Mouse (Mus musculus) embryonic facial prominence, embryonic 13.5 days (tissue): ENCODE results near the gene Rasal1. TPM values are rescaled to one million over a fixed set of nuclear protein-coding genes. Genes with fewer than 3 reads are reported as not detected.
A peak's percentile ranks its signal among the peaks of the same experiment; 100 is the strongest.

ENCODE experiments used
- ATAC-seq: fragments of 200-750 bp; cut with Nextera tagmentation; 2 replicates; pipeline ENCODE4 v1.8.0; 2017; ENCODE audit warnings: low read depth; ENCODE audit not compliant: insufficient number of reproducible peaks, insufficient read depth, low FRiP score, low TSS enrichment
- H3K27ac ChIP-seq: fragments of 300-500 bp; sonication (generic); 2 replicates; pipeline ENCODE4 v1.5.1; 2015; ENCODE audit warnings: moderate library complexity, mild to moderate bottlenecking, inconsistent platforms
- H3K27me3 ChIP-seq: fragments of 300-500 bp; sonication (generic); 2 replicates; pipeline ENCODE4 v1.6.1; 2015; ENCODE audit warnings: mild to moderate bottlenecking, inconsistent platforms
- H3K36me3 ChIP-seq: fragments of 300-500 bp; sonication (generic); 2 replicates; pipeline ENCODE4 v1.6.1; 2015; ENCODE audit warnings: mild to moderate bottlenecking, inconsistent platforms
- H3K4me1 ChIP-seq: fragments of 300-500 bp; sonication (generic); 2 replicates; pipeline ENCODE4 v1.6.1; 2015; ENCODE audit warnings: inconsistent platforms
- H3K4me2 ChIP-seq: fragments of 300-500 bp; sonication (generic); 2 replicates; pipeline ENCODE4 v1.6.1; 2015; ENCODE audit warnings: moderate library complexity, mild to moderate bottlenecking, inconsistent platforms
- H3K4me3 ChIP-seq: fragments of 300-500 bp; sonication (generic); 2 replicates; pipeline ENCODE4 v1.5.1; 2015; ENCODE audit warnings: mild to moderate bottlenecking, inconsistent platforms
- H3K9ac ChIP-seq: fragments of 300-500 bp; sonication (generic); 2 replicates; pipeline ENCODE4 v1.6.1; 2015; ENCODE audit warnings: mild to moderate bottlenecking, inconsistent platforms
- H3K9me3 ChIP-seq: fragments of 300-500 bp; sonication (generic); 2 replicates; pipeline ENCODE4 v1.6.1; 2016; ENCODE audit warnings: inconsistent platforms
- WGBS: fragments of 180-500 bp; shearing (Covaris S2); methylation state at CpG from one replicate; pipeline ENCODE4 v1.1.7; 2015; ENCODE audit warnings: mixed read lengths; 5-methylcytosine and 5-hydroxymethylcytosine counted together
- polyA plus RNA-seq: library from polyadenylated mRNA; unstranded; fragments of >200 nt; fragmentation: Nextera tagmentation; extraction: Ambion mirVana; gene quantifications from 2 replicates; pipeline ENCODE4 v1.2.1, GENCODE M21; 2015

Rasal1 gene
- polyA plus RNA-seq, result 0.32 TPM in 1 of 2 replicates, not detected in the other

DNA sequence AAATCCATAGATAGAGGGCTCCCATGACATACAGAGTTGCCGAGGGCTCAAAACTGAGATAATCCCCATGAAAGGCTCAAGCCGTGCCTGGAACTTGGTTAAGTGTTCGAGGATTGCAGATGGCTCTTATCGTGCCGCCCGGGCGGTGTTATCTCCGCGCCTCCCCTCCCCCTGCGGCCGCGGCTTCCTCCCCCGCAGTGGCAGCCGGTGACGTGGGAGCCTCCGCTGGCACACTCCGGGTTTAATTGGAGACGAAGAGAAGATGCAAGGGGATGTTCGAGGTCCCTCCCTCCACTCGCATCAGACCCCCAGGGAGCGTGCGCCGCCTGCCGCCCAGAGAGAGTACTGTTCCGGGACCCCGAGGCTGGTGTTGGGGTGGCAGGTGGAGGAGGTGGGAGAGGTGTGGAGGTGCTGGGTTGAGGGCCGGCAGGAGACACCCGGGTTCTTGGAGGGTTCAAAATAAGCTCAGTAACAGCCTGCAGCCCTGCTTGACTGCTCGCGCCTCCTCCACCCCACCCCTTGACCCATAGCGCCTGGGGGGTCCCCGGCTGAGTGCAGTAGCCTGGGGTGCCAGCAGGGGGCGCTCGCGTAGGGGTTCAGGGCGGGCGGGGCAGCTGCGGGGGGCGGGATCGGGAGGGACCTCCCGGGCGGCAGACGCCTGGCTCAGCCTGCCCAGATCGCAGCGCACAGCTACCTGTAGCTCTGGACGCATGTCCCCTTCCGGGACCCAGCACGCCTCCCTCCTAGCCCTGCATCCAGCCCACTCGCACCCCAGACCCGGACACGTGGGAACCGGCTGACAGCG, at the start of gene Rasal1:
Gene Rasal1 (plus strand): TSS at position 244 of the 805 bp plus-strand sequence.
- peaks cover 11% of the 10 kb centered on the region for H3K4me1 ChIP-seq
- 2% methylated on average over 52 of the region's 53 CpGs for WGBS
- peak; percentile 60 for ATAC-seq
- H3K27ac ChIP-seq, result no peak within 1 kb of the TSS
- no peaks in the 10 kb centered on the region for H3K9me3 ChIP-seq
- H3K9ac ChIP-seq, result peak within 1 kb of the TSS; percentile 46; the same call in 1 of the 2 replicates
- H3K27me3 ChIP-seq, result peaks cover 73% of the 10 kb centered on the region
- H3K36me3 ChIP-seq, result no peaks in the 10 kb centered on the region
- peak within 1 kb of the TSS; percentile 51 for H3K4me2 ChIP-seq
- peak within 1 kb of the TSS; percentile 33 for H3K4me3 ChIP-seq

GRCm38 (mm10) chr5:120599625-120600024, 49.0 kb upstream of the Rasal1 start:
- Histone ChIP-seq H3K27me3 (no peaks in the 10 kb centered on the region), H3K4me3 (no peak overlapping the region), H3K27ac (no peak overlapping the region), H3K36me3 (no peaks in the 10 kb centered on the region), H3K9ac (no peak overlapping the region), H3K4me1 (no peaks in the 10 kb centered on the region), H3K4me2 (no peak overlapping the region), H3K9me3 (no peaks in the 10 kb centered on the region)
- 85% methylated on average over 6 of the region's 6 CpGs for WGBS
- ATAC-seq, result no peak

- Histone ChIP-seq H3K27me3 (no peaks in the 10 kb centered on the region), H3K9ac (no peak overlapping the region), H3K4me2 (no peak overlapping the region), H3K27ac (no peak overlapping the region), H3K4me1 (peaks cover 4% of the 10 kb centered on the region; the same call in 1 of the 2 replicates), H3K9me3 (no peaks in the 10 kb centered on the region), H3K36me3 (no peaks in the 10 kb centered on the region), H3K4me3 (no peak overlapping the region)
- no peak for ATAC-seq
- 60% methylated on average over 11 of the region's 11 CpGs for WGBS
Measured at GRCm38 (mm10) chr5:120600946-120601668, 47.5 kb upstream of the Rasal1 start.

- Histone ChIP-seq H3K27ac (no peak overlapping the region), H3K4me1 (peaks cover 4% of the 10 kb centered on the region; the same call in 1 of the 2 replicates), H3K9ac (no peak overlapping the region), H3K36me3 (0 out of 2 replicates have a peak, but pooled peaks cover under 1% of the 10 kb centered on the region), H3K9me3 (no peaks in the 10 kb centered on the region), H3K4me2 (no peak overlapping the region), H3K27me3 (no peaks in the 10 kb centered on the region), H3K4me3 (no peak overlapping the region)
- 92% methylated on average over 12 of the region's 12 CpGs for WGBS
- no peak for ATAC-seq
Measured at GRCm38 (mm10) chr5:120602210-120602609, 46.4 kb upstream of the Rasal1 start.

- WGBS, result 68% methylated on average over 7 of the region's 7 CpGs
- no peak overlapping the region for H3K9ac ChIP-seq
Measured at GRCm38 (mm10) chr5:120603515-120603914, 45.1 kb upstream of the Rasal1 start.

DNA sequence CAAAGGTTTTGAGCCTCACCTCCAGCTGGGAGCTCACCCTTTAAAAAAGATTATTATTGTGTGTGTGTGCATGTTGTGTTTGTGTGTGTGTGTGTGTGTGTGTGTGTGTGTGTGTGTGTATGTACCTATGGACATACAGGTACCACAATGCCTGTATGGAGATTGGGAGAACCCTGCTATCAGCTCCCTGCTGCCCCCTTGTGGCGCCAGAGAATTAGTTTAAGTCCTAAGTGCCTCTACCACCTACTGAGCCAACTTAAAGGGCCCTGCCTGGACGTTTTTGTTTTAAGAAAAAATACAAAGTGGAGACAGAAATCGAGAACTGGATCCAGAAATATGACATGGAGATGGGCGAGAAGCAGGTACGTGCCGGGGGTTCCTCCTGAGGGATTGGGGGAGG, 43.8 kb upstream of the Rasal1 start:
- Histone ChIP-seq H3K4me2 (peak overlapping the region; percentile 73), H3K27me3 (no peaks in the 10 kb centered on the region), H3K9ac (peak overlapping the region; percentile 64), H3K27ac (0 out of 2 replicates have a peak overlapping the region, but pooled peaks have one; percentile 48), H3K4me1 (peaks cover 4% of the 10 kb centered on the region; the same call in 1 of the 2 replicates), H3K4me3 (peak overlapping the region; percentile 42), H3K9me3 (no peaks in the 10 kb centered on the region), H3K36me3 (peaks cover 22% of the 10 kb centered on the region)
- no peak for ATAC-seq
- whole genome bisulfite sequencing, result 2% methylated on average over 6 of the region's 6 CpGs

More at GRCm38 (mm10) chr5:120603515-120603914, 45.1 kb upstream of the Rasal1 start:
- H3K27ac ChIP-seq, result no peak overlapping the region
- no peak overlapping the region for H3K4me2 ChIP-seq
- no peaks in the 10 kb centered on the region for H3K9me3 ChIP-seq
- H3K27me3 ChIP-seq, result no peaks in the 10 kb centered on the region
- no peak for ATAC-seq
- no peak overlapping the region for H3K4me3 ChIP-seq
- H3K4me1 ChIP-seq, result peaks cover 4% of the 10 kb centered on the region; the same call in 1 of the 2 replicates
- H3K36me3 ChIP-seq, result peaks cover 13% of the 10 kb centered on the region; the same call in 1 of the 2 replicates

- Histone ChIP-seq H3K27ac (0 out of 2 replicates have a peak overlapping the region, but pooled peaks have one; percentile 48), H3K9me3 (no peaks in the 10 kb centered on the region), H3K4me3 (peak overlapping the region; percentile 42), H3K27me3 (no peaks in the 10 kb centered on the region), H3K4me2 (peak overlapping the region; percentile 73), H3K9ac (peak overlapping the region; percentile 64), H3K4me1 (peaks cover 4% of the 10 kb centered on the region; the same call in 1 of the 2 replicates), H3K36me3 (peaks cover 25% of the 10 kb centered on the region)
- 2% methylated on average over 10 of the region's 10 CpGs for WGBS
- no peak for ATAC-seq
Measured at GRCm38 (mm10) chr5:120605241-120605661, 43.4 kb upstream of the Rasal1 start.

DNA sequence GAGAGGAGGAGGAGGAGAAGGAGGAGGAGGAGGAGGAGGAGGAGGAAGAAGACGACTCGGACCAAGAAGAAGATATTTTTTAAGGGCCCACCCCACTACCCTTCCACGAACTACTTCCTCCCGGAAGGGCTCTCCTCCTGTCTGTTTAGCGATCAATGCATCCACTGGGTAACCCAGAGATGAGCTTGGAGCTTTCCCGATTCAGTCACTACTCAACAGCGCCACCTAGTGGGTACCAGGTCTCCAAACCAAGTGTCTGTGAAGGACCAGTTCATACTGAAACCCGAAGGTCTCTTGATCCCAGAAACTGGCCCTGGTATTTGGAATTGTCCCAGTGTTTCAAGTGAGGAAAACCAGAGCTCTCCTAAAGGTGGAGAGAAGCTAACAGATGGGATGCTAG, 42.9 kb upstream of the Rasal1 start:
- ATAC-seq, result no peak
- H3K4me1 ChIP-seq, result peaks cover 4% of the 10 kb centered on the region; the same call in 1 of the 2 replicates
- H3K27me3 ChIP-seq, result no peaks in the 10 kb centered on the region
- H3K36me3 ChIP-seq, result peaks cover 25% of the 10 kb centered on the region
- no peak overlapping the region for H3K9ac ChIP-seq
- no peak overlapping the region for H3K27ac ChIP-seq
- 1% methylated on average over 8 of the region's 8 CpGs for WGBS
- H3K4me3 ChIP-seq, result peak overlapping the region; percentile 42
- no peaks in the 10 kb centered on the region for H3K9me3 ChIP-seq
- H3K4me2 ChIP-seq, result peak overlapping the region; percentile 73

DNA sequence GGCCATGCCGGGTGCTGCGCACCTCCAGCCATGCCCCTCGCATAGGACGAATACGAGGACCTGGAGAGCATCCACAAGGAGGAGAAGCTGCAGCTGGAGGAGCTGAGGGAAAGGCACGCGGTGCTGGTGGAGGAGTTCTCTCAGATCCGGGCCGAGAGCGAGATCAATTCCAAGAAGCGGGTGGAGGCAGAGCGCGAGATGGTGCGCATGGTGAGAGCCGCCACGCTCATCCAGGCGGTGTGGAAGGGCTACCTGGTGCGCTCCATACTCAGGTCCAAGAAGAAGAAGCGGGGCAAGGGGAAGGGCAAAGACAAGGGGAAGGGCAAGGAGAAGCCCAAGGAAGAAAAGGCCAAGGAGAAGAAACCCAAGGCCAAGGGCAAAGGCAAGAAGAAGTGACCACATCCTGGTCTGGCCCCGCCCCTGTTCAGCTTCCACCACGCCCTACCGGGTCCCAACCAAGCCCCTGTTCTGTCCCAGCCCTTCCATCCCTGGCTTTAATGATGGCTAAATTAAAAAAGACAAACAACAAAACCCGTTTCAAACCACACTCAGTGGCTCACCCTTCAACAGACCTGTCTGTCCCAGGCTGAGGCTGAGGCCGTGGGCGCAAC, 41.9 kb upstream of the Rasal1 start:
- WGBS, result 72% methylated on average over 25 of the region's 25 CpGs

DNA sequence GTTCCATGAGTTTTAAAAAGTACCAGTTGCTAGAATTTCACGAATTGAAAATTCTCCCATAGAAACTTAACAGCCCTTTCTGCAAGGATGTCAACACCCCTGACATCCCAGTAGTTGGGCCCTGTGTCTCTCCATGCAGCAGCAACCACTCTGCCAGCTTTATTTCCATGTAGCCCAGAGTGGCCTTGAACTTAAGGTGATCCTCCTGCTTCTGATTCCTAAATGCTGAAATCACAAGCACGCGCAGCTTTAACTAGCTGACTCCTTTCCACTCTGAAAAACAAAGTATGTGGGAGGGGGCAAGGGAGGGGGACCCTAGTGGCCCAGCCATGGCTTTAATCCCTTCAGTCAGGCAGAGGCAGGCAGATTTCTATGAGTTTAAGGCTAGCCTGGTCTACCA, 41.3 kb upstream of the Rasal1 start:
- Histone ChIP-seq H3K4me2 (no peak overlapping the region), H3K9ac (no peak overlapping the region), H3K4me3 (no peak overlapping the region), H3K36me3 (peaks cover 25% of the 10 kb centered on the region), H3K27ac (no peak overlapping the region), H3K9me3 (no peaks in the 10 kb centered on the region), H3K27me3 (no peaks in the 10 kb centered on the region), H3K4me1 (peaks cover 15% of the 10 kb centered on the region)
- ATAC-seq, result no peak
- 77% methylated on average over 3 of the region's 3 CpGs for WGBS

More for the DNA sequence above, 41.9 kb upstream of the Rasal1 start:
- no peak overlapping the region for H3K27ac ChIP-seq
- peaks cover 25% of the 10 kb centered on the region for H3K36me3 ChIP-seq
- H3K27me3 ChIP-seq, result no peaks in the 10 kb centered on the region
- peaks cover 13% of the 10 kb centered on the region for H3K4me1 ChIP-seq
- no peak overlapping the region for H3K9ac ChIP-seq
- H3K4me3 ChIP-seq, result no peak overlapping the region
- H3K9me3 ChIP-seq, result no peaks in the 10 kb centered on the region
- no peak for ATAC-seq
- no peak overlapping the region for H3K4me2 ChIP-seq

- Histone ChIP-seq H3K4me1 (peaks cover 21% of the 10 kb centered on the region), H3K27me3 (no peaks in the 10 kb centered on the region), H3K4me3 (no peak overlapping the region), H3K36me3 (peaks cover 25% of the 10 kb centered on the region), H3K9ac (0 out of 2 replicates have a peak overlapping the region, but pooled peaks have one; percentile 0), H3K4me2 (no peak overlapping the region), H3K27ac (no peak overlapping the region), H3K9me3 (no peaks in the 10 kb centered on the region)
- ATAC-seq, result no peak
- WGBS, result 87% methylated on average over 16 of the region's 16 CpGs
Measured at GRCm38 (mm10) chr5:120609246-120609775, 39.3 kb upstream of the Rasal1 start.
